Mouse (Mus musculus) ES-Bruce4 (cell line): ENCODE data around the gene S1pr1. TPM values are rescaled to one million over a fixed set of nuclear protein-coding genes. Genes with fewer than 3 reads are reported as not detected.

ENCODE experiments used
- H3K27ac ChIP-seq: 2 replicates; pipeline ENCODE4 v1.5.1; 2012; ENCODE audit warnings: low read length, inconsistent platforms; ENCODE audit not compliant: insufficient read depth
- H3K27me3 ChIP-seq: 2 replicates; pipeline ENCODE4 v1.6.1; 2012; ENCODE audit warnings: mild to moderate bottlenecking, low read length, inconsistent platforms; ENCODE audit not compliant: control insufficient read depth, poor library complexity, insufficient read depth, severe bottlenecking
- H3K36me3 ChIP-seq: 2 replicates; pipeline ENCODE4 v1.6.1; 2012; ENCODE audit warnings: inconsistent platforms, mild to moderate bottlenecking, low read length, moderate library complexity; ENCODE audit not compliant: control insufficient read depth, poor library complexity, insufficient read depth, severe bottlenecking
- H3K4me1 ChIP-seq: one replicate; pipeline ENCODE4 v1.8.1; 2011; ENCODE audit warnings: low read length; ENCODE audit not compliant: control insufficient read depth, insufficient read depth
- H3K4me3 ChIP-seq: 2 replicates; pipeline ENCODE4 v1.5.1; 2011; ENCODE audit warnings: low read depth, mild to moderate bottlenecking, low read length
- H3K9ac ChIP-seq: 2 replicates; pipeline ENCODE4 v1.6.1; 2012; ENCODE audit warnings: low read depth, mild to moderate bottlenecking, inconsistent platforms; ENCODE audit not compliant: poor library complexity, severe bottlenecking
- H3K9me3 ChIP-seq: replicated peaks from 2 replicates; pipeline ENCODE4 v1.6.1; 2012; ENCODE audit warnings: mild to moderate bottlenecking, low read length, inconsistent platforms; ENCODE audit not compliant: control insufficient read depth, poor library complexity, insufficient read depth, severe bottlenecking
- CTCF ChIP-seq: IDR thresholded peaks from one replicate; pipeline ENCODE4 v1.8.1; 2011; ENCODE audit warnings: low read depth, low read length
- EP300 ChIP-seq: IDR thresholded peaks from 2 replicates; pipeline ENCODE4 v1.6.1; 2011; ENCODE audit warnings: low read depth, low read length; ENCODE audit not compliant: insufficient read depth
- POLR2A ChIP-seq: IDR thresholded peaks from one replicate; pipeline ENCODE4 v1.8.1; 2011; ENCODE audit warnings: low read length; ENCODE audit not compliant: insufficient read depth
- polyA plus RNA-seq: library from polyadenylated mRNA; stranded (reverse); fragments of >200 nt; gene quantifications from 2 replicates; pipeline ENCODE4 v1.2.4, GENCODE M21; 2011; ENCODE audit warnings: low read depth; ENCODE audit not compliant: missing spikeins, insufficient read depth, insufficient read length

The S1pr1 gene
- polyA plus RNA-seq, 1 experiment: 2.0 TPM

- no peaks in the 10 kb centered on the region for H3K4me1 ChIP-seq
- H3K27me3 ChIP-seq: no peaks in the 10 kb centered on the region
- H3K36me3 ChIP-seq: no peaks in the 10 kb centered on the region
- H3K9ac ChIP-seq: no peak overlapping the region
- TF ChIP-seq EP300 (no peak), CTCF (no peak), POLR2A (no peak)
- H3K27ac ChIP-seq: no peak overlapping the region
- H3K9me3 ChIP-seq: no peaks in the 10 kb centered on the region
- no peak overlapping the region for H3K4me3 ChIP-seq
These were observed 39.0 kb downstream of the S1pr1 start for GRCm38 (mm10) chr3:115675546-115676535.

GRCm38 (mm10) chr3:115674665-115675064, 40.2 kb downstream of the S1pr1 start:
- H3K9me3 ChIP-seq: no peaks in the 10 kb centered on the region
- no peak overlapping the region for H3K27ac ChIP-seq
- H3K4me3 ChIP-seq: no peak overlapping the region
- H3K9ac ChIP-seq: no peak overlapping the region
- no peaks in the 10 kb centered on the region for H3K27me3 ChIP-seq
- TF ChIP-seq CTCF (no peak), POLR2A (no peak), EP300 (no peak)
- no peaks in the 10 kb centered on the region for H3K4me1 ChIP-seq
- H3K36me3 ChIP-seq: no peaks in the 10 kb centered on the region

- Histone ChIP-seq H3K4me1 (no peaks in the 10 kb centered on the region), H3K9me3 (no peaks in the 10 kb centered on the region), H3K9ac (no peak overlapping the region), H3K36me3 (no peaks in the 10 kb centered on the region), H3K27ac (no peak overlapping the region), H3K27me3 (no peaks in the 10 kb centered on the region), H3K4me3 (no peak overlapping the region)
- TF ChIP-seq EP300 (no peak), POLR2A (no peak), CTCF (no peak)
These were observed 41.2 kb downstream of the S1pr1 start for GRCm38 (mm10) chr3:115673663-115674157.

- no peak overlapping the region for H3K27ac ChIP-seq
- no peaks in the 10 kb centered on the region for H3K36me3 ChIP-seq
- no peaks in the 10 kb centered on the region for H3K4me1 ChIP-seq
- H3K4me3 ChIP-seq: no peak overlapping the region
- TF ChIP-seq CTCF: no peak
- no peak for TF ChIP-seq EP300
- no peak for TF ChIP-seq POLR2A
- H3K9ac ChIP-seq: no peak overlapping the region
- H3K9me3 ChIP-seq: no peaks in the 10 kb centered on the region
- no peaks in the 10 kb centered on the region for H3K27me3 ChIP-seq
These were observed 41.8 kb downstream of the S1pr1 start for GRCm38 (mm10) chr3:115672965-115673662.

- Histone ChIP-seq H3K36me3 (no peaks in the 10 kb centered on the region), H3K4me1 (no peaks in the 10 kb centered on the region), H3K27me3 (no peaks in the 10 kb centered on the region), H3K9me3 (no peaks in the 10 kb centered on the region), H3K9ac (no peak overlapping the region), H3K4me3 (no peak overlapping the region), H3K27ac (no peak overlapping the region)
- TF ChIP-seq POLR2A (no peak), EP300 (no peak), CTCF (no peak)
These were observed 45.6 kb downstream of the S1pr1 start for GRCm38 (mm10) chr3:115669230-115669629.

GRCm38 (mm10) chr3:115667182-115667581, 47.7 kb downstream of the S1pr1 start:
- no peak for TF ChIP-seq CTCF
- TF ChIP-seq EP300: no peak
- no peak for TF ChIP-seq POLR2A
- Histone ChIP-seq H3K4me3 (no peak overlapping the region), H3K27me3 (no peaks in the 10 kb centered on the region), H3K36me3 (no peaks in the 10 kb centered on the region), H3K4me1 (no peaks in the 10 kb centered on the region), H3K9me3 (no peaks in the 10 kb centered on the region), H3K27ac (no peak overlapping the region), H3K9ac (no peak overlapping the region)
